Mouse (Mus musculus) left cerebral cortex, postnatal 25 days (tissue): ENCODE measurements at regions not wholly inside any gene's neighbourhood (a gene's known extent, or its start where the extent isn't known, plus 50 kb on each side); places are given as distances from the start of the nearest gene placed in this dataset.

ENCODE experiments used
- DNase-seq, 2 experiments: peaks; one replicate each; pipeline ENCODE4 v3.0.0; 2022; ENCODE audit warnings: low spot score in 2 of 2, mixed read lengths in 1 of 2
- intact Hi-C: fragments of 180-260 bp; cut with DNase I; formaldehyde crosslinking; loops from one replicate; pipeline ENCODE4 v1.15.1; 2025

GRCm38 (mm10) chr11:93808431-93808830 is 77.1 kb downstream of the Utp18 start:
- no peak for DNase-seq
- intact Hi-C loops: no loop called here

- DNase-seq: no peak
- intact Hi-C loops: no loop called here
Observed at GRCm38 (mm10) chr11:93807205-93807604, 78.4 kb downstream of the Utp18 start.

GRCm38 (mm10) chr11:93771143-93771940 is 114.2 kb downstream of the Utp18 start:
- intact Hi-C loops: no loop called here
- no peak for DNase-seq

- intact Hi-C loops: loop anchor here (10.0 kb wide), 1 partner anchor 181 kb away; no protein-coding TSS in a partner anchor
- DNase-seq: no peak
Observed at GRCm38 (mm10) chr11:93765961-93766360, 119.6 kb downstream of the Utp18 start.

- DNase-seq: peak; percentile 66 to 80
- intact Hi-C loops: loop anchor here (10.0 kb wide), 1 partner anchor 178 kb away; no protein-coding TSS in a partner anchor
Observed at GRCm38 (mm10) chr11:93762832-93763530, 122.6 kb downstream of the Utp18 start.

- intact Hi-C loops: no loop called here
- DNase-seq: no peak
Observed at GRCm38 (mm10) chr11:93757825-93758224, 127.7 kb downstream of the Utp18 start.

GRCm38 (mm10) chr11:93736618-93737017 is 148.9 kb downstream of the Utp18 start:
- intact Hi-C loops: no loop called here
- DNase-seq: no peak

- no peak for DNase-seq
Observed at GRCm38 (mm10) chr11:93733568-93734185, 151.9 kb downstream of the Utp18 start.

GRCm38 (mm10) chr11:93729119-93729518 is 156.4 kb downstream of the Utp18 start:
- intact Hi-C loops: no loop called here
- no peak for DNase-seq

More at GRCm38 (mm10) chr11:93733568-93734185, 151.9 kb downstream of the Utp18 start:
- intact Hi-C loops: no loop called here

GRCm38 (mm10) chr11:93725242-93725641 is 160.3 kb downstream of the Utp18 start:
- no peak for DNase-seq
- intact Hi-C loops: no loop called here

- no peak for DNase-seq
- intact Hi-C loops: no loop called here
Observed at GRCm38 (mm10) chr11:93719141-93719540, 166.4 kb downstream of the Utp18 start.

- intact Hi-C loops: no loop called here
- DNase-seq: no peak
Observed at GRCm38 (mm10) chr11:93709686-93710085, 175.9 kb downstream of the Utp18 start.

- intact Hi-C loops: no loop called here
- no peak for DNase-seq
Observed at GRCm38 (mm10) chr11:93696982-93697541, 188.5 kb downstream of the Utp18 start.

- no peak for DNase-seq
- intact Hi-C loops: no loop called here
Observed at GRCm38 (mm10) chr11:93696096-93696890, 189.3 kb downstream of the Utp18 start.

GRCm38 (mm10) chr11:93683691-93684090 is 201.9 kb downstream of the Utp18 start:
- DNase-seq: no peak

GRCm38 (mm10) chr11:93676299-93676698 is 209.3 kb downstream of the Utp18 start:
- DNase-seq: peak in 1 of 2 experiments; percentile 21
- intact Hi-C loops: no loop called here

More at GRCm38 (mm10) chr11:93683691-93684090, 201.9 kb downstream of the Utp18 start:
- intact Hi-C loops: no loop called here

GRCm38 (mm10) chr11:93672025-93672424 is 213.5 kb downstream of the Utp18 start:
- intact Hi-C loops: loop anchor here (5.0 kb wide), 1 partner anchor 105 kb away; no protein-coding TSS in a partner anchor
- peak in 1 of 2 experiments; percentile 67 for DNase-seq

GRCm38 (mm10) chr11:93661657-93662056 is 223.9 kb downstream of the Utp18 start:
- no peak for DNase-seq
- intact Hi-C loops: no loop called here

GRCm38 (mm10) chr11:93660379-93660778 is 225.2 kb downstream of the Utp18 start:
- peak in 1 of 2 experiments; percentile 55 for DNase-seq
- intact Hi-C loops: no loop called here
